Mouse (Mus musculus): ENCODE results near the gene Olfr649. TPM values are rescaled to one million over a fixed set of nuclear protein-coding genes. Genes with fewer than 3 reads are reported as not detected.

Gene Olfr649
- polyA plus RNA-seq, 1 experiment from 2014 or later = not detected

Other genes starting within 250 kb of the Olfr649 start
- not detected in 2 replicates for gene Olfr635, start 224.8 kb downstream of the Olfr649 start, polyA plus RNA-seq (2015; fragmentation: Nextera tagmentation; extraction: Ambion mirVana)
- gene Olfr638, start 197.2 kb downstream of the Olfr649 start, polyA plus RNA-seq (2015; fragmentation: Nextera tagmentation; extraction: Ambion mirVana) = not detected in 2 replicates
- gene Olfr639, start 178.7 kb downstream of the Olfr649 start, polyA plus RNA-seq (2015; fragmentation: Nextera tagmentation; extraction: Ambion mirVana) = 0.01 and 0.03 TPM in 2 replicates
- not detected in 2 replicates for gene Olfr640, start 170.4 kb downstream of the Olfr649 start, polyA plus RNA-seq (2015; fragmentation: Nextera tagmentation; extraction: Ambion mirVana)
- not detected in 2 replicates for gene Olfr641, start 160.5 kb downstream of the Olfr649 start, polyA plus RNA-seq (2015; fragmentation: Nextera tagmentation; extraction: Ambion mirVana)
- gene Olfr642, start 143.3 kb downstream of the Olfr649 start, polyA plus RNA-seq (2015; fragmentation: Nextera tagmentation; extraction: Ambion mirVana) = not detected in 2 replicates
- not detected in 2 replicates for gene 4930516K23Rik, start 134.5 kb downstream of the Olfr649 start, polyA plus RNA-seq (2015; fragmentation: Nextera tagmentation; extraction: Ambion mirVana)
- gene Olfr644, start 124.1 kb downstream of the Olfr649 start, polyA plus RNA-seq (2015; fragmentation: Nextera tagmentation; extraction: Ambion mirVana) = not detected in 2 replicates
- not detected in 2 replicates for gene Olfr645, start 110.5 kb downstream of the Olfr649 start, polyA plus RNA-seq (2015; fragmentation: Nextera tagmentation; extraction: Ambion mirVana)
- gene Olfr646, start 91.1 kb downstream of the Olfr649 start, polyA plus RNA-seq (2015; fragmentation: Nextera tagmentation; extraction: Ambion mirVana) = 0.10 TPM in 1 of 2 replicates, not detected in the other
- not detected in 2 replicates for gene Ubqln5, start 66.2 kb downstream of the Olfr649 start, polyA plus RNA-seq (2015; fragmentation: Nextera tagmentation; extraction: Ambion mirVana)
- gene Olfr643, start 58.6 kb downstream of the Olfr649 start, polyA plus RNA-seq (2015; fragmentation: Nextera tagmentation; extraction: Ambion mirVana) = not detected in 2 replicates
- gene Ubqln3, start 52.7 kb downstream of the Olfr649 start, polyA plus RNA-seq (2015; fragmentation: Nextera tagmentation; extraction: Ambion mirVana) = 0.10 TPM in 1 of 2 replicates, not detected in the other
- gene Ubqlnl, start 45.4 kb downstream of the Olfr649 start, polyA plus RNA-seq (2015; fragmentation: Nextera tagmentation; extraction: Ambion mirVana) = not detected in 2 replicates
- 0.45 and 0.65 TPM in 2 replicates for gene Olfm5, start 31.2 kb downstream of the Olfr649 start, polyA plus RNA-seq (2015; fragmentation: Nextera tagmentation; extraction: Ambion mirVana)
- 0.08 and 0.10 TPM in 2 replicates for gene Olfr648, start 12.6 kb downstream of the Olfr649 start, polyA plus RNA-seq (2015; fragmentation: Nextera tagmentation; extraction: Ambion mirVana)
- 0.75 and 0.99 TPM in 2 replicates for gene Trim6, start 22.8 kb upstream of the Olfr649 start, polyA plus RNA-seq (2015; fragmentation: Nextera tagmentation; extraction: Ambion mirVana)
- 10.4 and 12.0 TPM in 2 replicates for gene Trim34a, start 48.5 kb upstream of the Olfr649 start, polyA plus RNA-seq (2015; fragmentation: Nextera tagmentation; extraction: Ambion mirVana)
- gene Trim5, start 92.1 kb upstream of the Olfr649 start, polyA plus RNA-seq (2015; fragmentation: Nextera tagmentation; extraction: Ambion mirVana) = 2.8 and 3.1 TPM in 2 replicates
- gene Trim12a, start 119.5 kb upstream of the Olfr649 start, polyA plus RNA-seq (2015; fragmentation: Nextera tagmentation; extraction: Ambion mirVana) = 47.9 and 53.1 TPM in 2 replicates
- gene Trim34b, start 133.5 kb upstream of the Olfr649 start, polyA plus RNA-seq (2015; fragmentation: Nextera tagmentation; extraction: Ambion mirVana) = 0.10 and 0.22 TPM in 2 replicates
- 7.8 and 9.6 TPM in 2 replicates for gene Trim12c, start 157.4 kb upstream of the Olfr649 start, polyA plus RNA-seq (2015; fragmentation: Nextera tagmentation; extraction: Ambion mirVana)
- 0.21 and 0.46 TPM in 2 replicates for gene Trim30b, start 173.9 kb upstream of the Olfr649 start, polyA plus RNA-seq (2015; fragmentation: Nextera tagmentation; extraction: Ambion mirVana)
- gene Trim30c, start 204.9 kb upstream of the Olfr649 start, polyA plus RNA-seq (2015; fragmentation: Nextera tagmentation; extraction: Ambion mirVana) = 0.45 and 0.74 TPM in 2 replicates